Mouse (Mus musculus): ENCODE data around the gene Pakap. TPM values are rescaled to one million over a fixed set of nuclear protein-coding genes. Genes with fewer than 3 reads are reported as not detected.

Gene Pakap
- polyA plus RNA-seq, 3 experiments from 2014 or later, result 0.50 to 2.1 (median 1.1) TPM

- no peak for ATAC-seq
Observed at GRCm38 (mm10) chr4:57771558-57772219, 203.7 kb downstream of the Pakap start.

- no peak for ATAC-seq
Observed at GRCm38 (mm10) chr4:57772851-57773510, 205.0 kb downstream of the Pakap start.

- no peak for ATAC-seq
Observed at GRCm38 (mm10) chr4:57774517-57774916, 206.5 kb downstream of the Pakap start.

- no peak for ATAC-seq
Observed at GRCm38 (mm10) chr4:57775582-57775981, 207.6 kb downstream of the Pakap start.

GRCm38 (mm10) chr4:57780403-57780802 lies 212.4 kb downstream of the Pakap start:
- ATAC-seq, result no peak

- no peak for ATAC-seq
Observed at GRCm38 (mm10) chr4:57780833-57781641, 213.1 kb downstream of the Pakap start.

GRCm38 (mm10) chr4:57781994-57782393 lies 214.0 kb downstream of the Pakap start:
- ATAC-seq, result peak; percentile 83

GRCm38 (mm10) chr4:57782549-57783390 lies 214.8 kb downstream of the Pakap start:
- ATAC-seq, result peak; percentile 23

GRCm38 (mm10) chr4:57783391-57783770 lies 215.4 kb downstream of the Pakap start:
- no peak for ATAC-seq

- ATAC-seq, result no peak
Observed at GRCm38 (mm10) chr4:57783853-57784600, 216.0 kb downstream of the Pakap start.

GRCm38 (mm10) chr4:57788709-57789108 lies 220.7 kb downstream of the Pakap start:
- peak; percentile 35 for ATAC-seq

GRCm38 (mm10) chr4:57789118-57789517 lies 221.1 kb downstream of the Pakap start:
- no peak for ATAC-seq

GRCm38 (mm10) chr4:57793989-57794388 lies 226.0 kb downstream of the Pakap start:
- ATAC-seq, result no peak

GRCm38 (mm10) chr4:57794547-57794946 lies 226.6 kb downstream of the Pakap start:
- ATAC-seq, result no peak

- ATAC-seq, result no peak
Observed at GRCm38 (mm10) chr4:57797548-57798285, 229.7 kb downstream of the Pakap start.

- ATAC-seq, result no peak
Observed at GRCm38 (mm10) chr4:57798286-57799018, 230.5 kb downstream of the Pakap start.

GRCm38 (mm10) chr4:57799297-57799696 lies 231.3 kb downstream of the Pakap start:
- ATAC-seq, result no peak

GRCm38 (mm10) chr4:57801239-57801638 lies 233.3 kb downstream of the Pakap start:
- no peak for ATAC-seq

GRCm38 (mm10) chr4:57801986-57802385 lies 234.0 kb downstream of the Pakap start:
- ATAC-seq, result no peak

GRCm38 (mm10) chr4:57802411-57802810 lies 234.4 kb downstream of the Pakap start:
- ATAC-seq, result no peak
